8 mouse cellular contexts compared by ENCODE assay signal in the genomic region with DNA sequence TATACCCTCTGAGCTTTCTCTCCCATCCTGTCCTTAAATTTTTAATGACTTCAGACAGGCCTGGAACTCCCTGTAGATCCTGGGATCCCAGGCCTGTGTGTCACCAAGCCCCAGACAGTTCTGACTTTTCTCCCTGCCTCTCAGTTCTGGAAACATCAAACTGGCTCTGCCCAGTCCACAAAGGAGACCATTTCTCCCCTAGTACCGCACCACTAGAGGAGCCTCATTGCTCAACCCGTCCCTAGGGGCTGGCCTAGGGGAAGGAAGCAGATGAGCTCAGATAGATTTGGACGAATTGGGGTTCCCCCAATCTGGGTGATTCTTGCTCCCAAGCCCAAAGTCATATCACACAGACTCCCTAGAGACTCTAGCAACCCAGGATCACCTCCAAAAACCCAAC. TPM values are rescaled to one million over a fixed set of nuclear protein-coding genes. Genes with fewer than 3 reads are reported as not detected.
DNase-seq lines count a peak whose midpoint lies in the region; ATAC-seq and TF ChIP-seq lines count a peak whose summit lies in the region.

No protein-coding gene starts in this region.

- H3K4me1 ChIP-seq in forebrain, embryonic 10.5 days, result peaks cover 98% of the 10 kb centered on the region
- peaks cover 63% of the 10 kb centered on the region for H3K4me1 ChIP-seq in forebrain, embryonic 11.5 days (replicated peaks; ENCODE audit: control insufficient read depth, insufficient read depth, low read length)
- H3K4me1 ChIP-seq in midbrain, embryonic 10.5 days, result peaks cover 95% of the 10 kb centered on the region
- H3K4me1 ChIP-seq in midbrain, embryonic 16.5 days (ENCODE audit: control insufficient read depth, insufficient read depth, low read length), result peaks cover 35% of the 10 kb centered on the region
- peaks cover 33% of the 10 kb centered on the region for H3K4me1 ChIP-seq in hindbrain, postnatal 0 days (ENCODE audit: insufficient read depth, low read length)
- peaks cover 84% of the 10 kb centered on the region for H3K4me1 ChIP-seq in neural tube, embryonic 12.5 days

- peak overlapping the region; percentile 49; the same call in 1 of the 2 replicates for H3K4me3 ChIP-seq in forebrain, embryonic 10.5 days
- no peak overlapping the region for H3K4me3 ChIP-seq in forebrain, embryonic 11.5 days (ENCODE audit: low read depth, low read length)
- H3K4me3 ChIP-seq in midbrain, embryonic 10.5 days, result peak overlapping the region; percentile 46; the same call in 1 of the 2 replicates
- H3K4me3 ChIP-seq in midbrain, embryonic 16.5 days (ENCODE audit: low read depth, low read length), result no peak overlapping the region
- H3K4me3 ChIP-seq in hindbrain, postnatal 0 days (ENCODE audit: low read length), result no peak overlapping the region
- no peak overlapping the region for H3K4me3 ChIP-seq in neural tube, embryonic 12.5 days

- H3K27me3 ChIP-seq in forebrain, embryonic 10.5 days (ENCODE audit: poor library complexity, severe bottlenecking), result peaks cover 100% of the 10 kb centered on the region
- peaks cover 76% of the 10 kb centered on the region for H3K27me3 ChIP-seq in forebrain, embryonic 11.5 days (ENCODE audit: control insufficient read depth, insufficient read depth, low read length)
- H3K27me3 ChIP-seq in midbrain, embryonic 10.5 days (ENCODE audit: low read depth, poor library complexity, severe bottlenecking), result peaks cover 99% of the 10 kb centered on the region
- peaks cover 44% of the 10 kb centered on the region for H3K27me3 ChIP-seq in midbrain, embryonic 16.5 days (ENCODE audit: control insufficient read depth, insufficient read depth, low read depth, low read length)
- peaks cover 11% of the 10 kb centered on the region; the same call in 1 of the 2 replicates for H3K27me3 ChIP-seq in hindbrain, postnatal 0 days (ENCODE audit: insufficient read depth, low read length)
- H3K27me3 ChIP-seq in neural tube, embryonic 12.5 days (replicated peaks), result peaks cover 81% of the 10 kb centered on the region

- ATAC-seq in forebrain, embryonic 11.5 days (replicated peaks; ENCODE audit: low FRiP score), result no peak
- no peak for ATAC-seq in midbrain, embryonic 16.5 days
- ATAC-seq in hindbrain, postnatal 0 days, result no peak
- no peak for ATAC-seq in neural tube, embryonic 12.5 days (ENCODE audit: low FRiP score, low read depth)

- 3% methylated on average over 3 of the region's 3 CpGs for WGBS in forebrain, embryonic 10.5 days
- WGBS in forebrain, embryonic 11.5 days, result 7% methylated on average over 3 of the region's 3 CpGs
- WGBS in midbrain, embryonic 10.5 days, result 4% methylated on average over 3 of the region's 3 CpGs
- 5% methylated on average over 3 of the region's 3 CpGs for WGBS in midbrain, embryonic 16.5 days
- 12% methylated on average over 3 of the region's 3 CpGs for WGBS in hindbrain, postnatal 0 days
- WGBS in neural tube, embryonic 12.5 days, result 2% methylated on average over 3 of the region's 3 CpGs

- DNase-seq in forebrain, embryonic 10.5 days (ENCODE audit: extremely low spot score, low spot score), result no peak
- DNase-seq in forebrain, embryonic 11.5 days (ENCODE audit: low spot score), result no peak
- DNase-seq in midbrain, embryonic 10.5 days (ENCODE audit: low spot score), result no peak
- no peak for DNase-seq in hindbrain, postnatal 0 days (ENCODE audit: low spot score)
- no peak for DNase-seq in right cerebral cortex, postnatal 25 days
- DNase-seq in cerebellum, postnatal 14 days, result no peak

- H3K36me3 ChIP-seq in forebrain, embryonic 10.5 days (replicated peaks), result no peaks in the 10 kb centered on the region
- no peaks in the 10 kb centered on the region for H3K36me3 ChIP-seq in forebrain, embryonic 11.5 days (ENCODE audit: control insufficient read depth, insufficient read depth, low read length)
- no peaks in the 10 kb centered on the region for H3K36me3 ChIP-seq in midbrain, embryonic 10.5 days
- H3K36me3 ChIP-seq in midbrain, embryonic 16.5 days (ENCODE audit: control insufficient read depth, insufficient read depth, low read length), result no peaks in the 10 kb centered on the region
- H3K36me3 ChIP-seq in hindbrain, postnatal 0 days (ENCODE audit: insufficient read depth, low read length), result no peaks in the 10 kb centered on the region
- H3K36me3 ChIP-seq in neural tube, embryonic 12.5 days, result no peaks in the 10 kb centered on the region

- H3K4me2 ChIP-seq in forebrain, embryonic 11.5 days (ENCODE audit: low read depth, low read length, severe bottlenecking), result no peak overlapping the region
- H3K4me2 ChIP-seq in midbrain, embryonic 16.5 days (ENCODE audit: low read length), result no peak overlapping the region
- H3K4me2 ChIP-seq in hindbrain, postnatal 0 days (ENCODE audit: low read depth, low read length), result peak overlapping the region; percentile 51
- peak overlapping the region; percentile 57 for H3K4me2 ChIP-seq in neural tube, embryonic 12.5 days (replicated peaks)

- no peak for TF ChIP-seq CTCF in hindbrain, postnatal 0 days (IDR thresholded peaks at IDR 0.05; ENCODE audit: low read depth)

- peak overlapping the region; percentile 81; the same call in 1 of the 2 replicates for H3K27ac ChIP-seq in forebrain, embryonic 10.5 days
- H3K27ac ChIP-seq in forebrain, embryonic 11.5 days (ENCODE audit: low read depth, low read length), result no peak overlapping the region
- no peak overlapping the region for H3K27ac ChIP-seq in midbrain, embryonic 10.5 days (replicated peaks)
- H3K27ac ChIP-seq in midbrain, embryonic 16.5 days (ENCODE audit: low read length), result no peak overlapping the region
- H3K27ac ChIP-seq in hindbrain, postnatal 0 days, result no peak overlapping the region
- no peak overlapping the region for H3K27ac ChIP-seq in neural tube, embryonic 12.5 days

- H3K9ac ChIP-seq in forebrain, embryonic 11.5 days (ENCODE audit: low read length), result no peak overlapping the region
- H3K9ac ChIP-seq in midbrain, embryonic 16.5 days (ENCODE audit: low read depth, low read length), result no peak overlapping the region
- no peak overlapping the region for H3K9ac ChIP-seq in hindbrain, postnatal 0 days (replicated peaks; ENCODE audit: low read length)
- no peak overlapping the region for H3K9ac ChIP-seq in neural tube, embryonic 12.5 days

- no peaks in the 10 kb centered on the region for H3K9me3 ChIP-seq in forebrain, embryonic 10.5 days
- H3K9me3 ChIP-seq in forebrain, embryonic 11.5 days (ENCODE audit: control insufficient read depth, low read length), result no peaks in the 10 kb centered on the region
- H3K9me3 ChIP-seq in midbrain, embryonic 10.5 days (replicated peaks), result no peaks in the 10 kb centered on the region
- H3K9me3 ChIP-seq in midbrain, embryonic 16.5 days (replicated peaks; ENCODE audit: control insufficient read depth, low read length, poor library complexity, severe bottlenecking), result no peaks in the 10 kb centered on the region
- H3K9me3 ChIP-seq in hindbrain, postnatal 0 days (ENCODE audit: low read length), result no peaks in the 10 kb centered on the region
- H3K9me3 ChIP-seq in neural tube, embryonic 12.5 days, result no peaks in the 10 kb centered on the region

RNA-seq across cellular contexts. Expression of gene Gadd45b, which starts 5.4 kb away (rescaled TPM):
- polyA plus RNA-seq in forebrain, embryonic 10.5 days (2016; fragmentation: Nextera tagmentation; extraction: Ambion mirVana), result 5.9 and 6.3 TPM in 2 replicates
- 10.7 and 13.0 TPM in 2 replicates for polyA plus RNA-seq in forebrain, embryonic 11.5 days (2014; fragmentation: Nextera tagmentation; extraction: Ambion mirVana)
- 6.1 and 9.2 TPM in 2 replicates for polyA plus RNA-seq in midbrain, embryonic 10.5 days (2016; fragmentation: Nextera tagmentation; extraction: Ambion mirVana)
- polyA plus RNA-seq in midbrain, embryonic 16.5 days (2015; fragmentation: Nextera tagmentation; extraction: Ambion mirVana), result 6.4 and 7.1 TPM in 2 replicates
- 4.4 and 8.2 TPM in 2 replicates for total RNA-seq in hindbrain, postnatal 0 days (2014; rRNA removed)
- polyA plus RNA-seq in hindbrain, postnatal 0 days (2015; fragmentation: Nextera tagmentation; extraction: Ambion mirVana), result 7.5 and 8.6 TPM in 2 replicates
- 7.9 and 8.0 TPM in 2 replicates for polyA plus RNA-seq in neural tube, embryonic 12.5 days (2016; fragmentation: Nextera tagmentation; extraction: Ambion mirVana)

RNA-seq across cellular contexts. Expression of gene Lmnb2, which starts 17.2 kb away (rescaled TPM):
- polyA plus RNA-seq in forebrain, embryonic 10.5 days (2016; fragmentation: Nextera tagmentation; extraction: Ambion mirVana), result 85.6 and 89.5 TPM in 2 replicates
- 29.8 and 30.9 TPM in 2 replicates for polyA plus RNA-seq in forebrain, embryonic 11.5 days (2014; fragmentation: Nextera tagmentation; extraction: Ambion mirVana)
- polyA plus RNA-seq in midbrain, embryonic 10.5 days (2016; fragmentation: Nextera tagmentation; extraction: Ambion mirVana), result 77.9 and 84.7 TPM in 2 replicates
- polyA plus RNA-seq in midbrain, embryonic 16.5 days (2015; fragmentation: Nextera tagmentation; extraction: Ambion mirVana), result 40.4 and 45.5 TPM in 2 replicates
- 42.3 and 43.2 TPM in 2 replicates for total RNA-seq in hindbrain, postnatal 0 days (2014; rRNA removed)
- 24.8 and 25.6 TPM in 2 replicates for polyA plus RNA-seq in hindbrain, postnatal 0 days (2015; fragmentation: Nextera tagmentation; extraction: Ambion mirVana)
- polyA plus RNA-seq in neural tube, embryonic 12.5 days (2016; fragmentation: Nextera tagmentation; extraction: Ambion mirVana), result 57.1 and 61.3 TPM in 2 replicates

RNA-seq across cellular contexts. Expression of gene Timm13, which starts 34.5 kb away (rescaled TPM):
- polyA plus RNA-seq in forebrain, embryonic 10.5 days (2016; fragmentation: Nextera tagmentation; extraction: Ambion mirVana), result 395 and 401 TPM in 2 replicates
- polyA plus RNA-seq in forebrain, embryonic 11.5 days (2014; fragmentation: Nextera tagmentation; extraction: Ambion mirVana), result 313 and 317 TPM in 2 replicates
- 335 and 382 TPM in 2 replicates for polyA plus RNA-seq in midbrain, embryonic 10.5 days (2016; fragmentation: Nextera tagmentation; extraction: Ambion mirVana)
- polyA plus RNA-seq in midbrain, embryonic 16.5 days (2015; fragmentation: Nextera tagmentation; extraction: Ambion mirVana), result 297 and 316 TPM in 2 replicates
- total RNA-seq in hindbrain, postnatal 0 days (2014; rRNA removed), result 150 and 155 TPM in 2 replicates
- polyA plus RNA-seq in hindbrain, postnatal 0 days (2015; fragmentation: Nextera tagmentation; extraction: Ambion mirVana), result 366 and 369 TPM in 2 replicates
- polyA plus RNA-seq in neural tube, embryonic 12.5 days (2016; fragmentation: Nextera tagmentation; extraction: Ambion mirVana), result 282 and 323 TPM in 2 replicates

Comparison
In these comparisons a context has a peak if more than half of its experiments do, and no peak if none do; other contexts are left out.
1. H3K4me3 ChIP-seq: peak in forebrain, embryonic 10.5 days (single experiment) and midbrain, embryonic 10.5 days (single experiment); none in forebrain, embryonic 11.5 days (single experiment), midbrain, embryonic 16.5 days (single experiment), hindbrain, postnatal 0 days (single experiment) and neural tube, embryonic 12.5 days (single experiment).
2. H3K4me2 ChIP-seq: peak in hindbrain, postnatal 0 days (single experiment) and neural tube, embryonic 12.5 days (single experiment); none in forebrain, embryonic 11.5 days (single experiment) and midbrain, embryonic 16.5 days (single experiment).